Mouse (Mus musculus): ENCODE data around the gene B4galnt4. TPM values are rescaled to one million over a fixed set of nuclear protein-coding genes. Genes with fewer than 3 reads are reported as not detected.
A peak's percentile ranks its signal among the peaks of the same experiment; 100 is the strongest.
"Not testable (repeated sequence)": the region's sequence is repeated elsewhere in the genome, so short reads cannot be mapped to it uniquely, and the experiment has no call there.

B4galnt4 gene
- polyA plus RNA-seq (2015; fragmentation: Nextera tagmentation; extraction: Ambion mirVana), result 9.9 and 12.1 TPM in 2 replicates

DNA sequence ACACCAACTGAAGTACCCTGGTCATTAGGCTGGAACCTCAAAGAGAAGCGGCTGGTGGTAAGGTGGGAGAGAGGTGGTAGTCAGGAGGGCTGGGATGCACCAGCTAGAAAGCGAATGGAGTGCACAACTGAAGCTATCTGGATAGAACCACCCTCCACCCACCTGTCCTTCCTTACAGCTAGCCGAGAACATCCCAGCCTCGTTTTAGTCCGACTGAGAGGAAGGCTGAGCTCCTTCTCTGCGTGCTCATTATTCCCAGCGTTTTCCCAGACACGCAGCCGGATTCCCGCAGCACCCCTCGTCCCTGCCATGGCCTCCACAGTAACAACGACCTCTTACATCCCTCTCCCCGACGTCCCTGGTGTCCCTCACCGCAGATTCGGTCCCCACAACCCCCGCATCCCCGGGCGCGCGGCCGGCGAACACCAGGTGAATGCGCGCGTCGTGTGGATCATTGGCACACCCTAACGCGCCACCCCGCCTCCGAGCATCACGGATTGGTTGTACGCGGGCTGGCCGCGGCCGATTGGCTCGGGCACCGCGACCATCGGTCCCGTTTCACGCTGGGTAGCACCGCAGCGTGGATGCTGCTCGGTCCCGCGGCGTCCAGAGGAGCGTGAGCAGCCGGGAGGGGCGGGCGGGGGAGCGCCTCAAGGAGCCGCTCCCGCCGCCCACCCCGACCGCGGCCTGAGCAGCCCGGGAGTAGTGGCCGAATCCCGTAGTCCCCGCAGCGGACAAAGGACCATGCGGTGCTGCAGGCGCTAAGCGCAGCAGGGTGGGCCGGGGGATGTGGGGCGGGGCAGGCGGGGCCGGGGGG lies at the start of gene B4galnt4:
Gene B4galnt4, plus strand, starts transcription at position 679 of the 817 bp plus-strand sequence.
- H3K9me3 ChIP-seq, result no peaks in the 10 kb centered on the region
- no peaks in the 10 kb centered on the region for H3K27me3 ChIP-seq
- no peak within 1 kb of the TSS for H3K27ac ChIP-seq
- under 1% methylated on average over 72 of the region's 72 CpGs for WGBS
- H3K4me3 ChIP-seq, result peak within 1 kb of the TSS; percentile 62
- peak; percentile 90 for ATAC-seq (ENCODE audit: insufficient number of reproducible peaks, low FRiP score, low TSS enrichment, low read depth)
- H3K36me3 ChIP-seq, result peaks cover 16% of the 10 kb centered on the region
- H3K9ac ChIP-seq, result peak within 1 kb of the TSS; percentile 68
- H3K4me2 ChIP-seq, result peak within 1 kb of the TSS; percentile 94
- H3K4me1 ChIP-seq, result peaks cover 28% of the 10 kb centered on the region

DNA sequence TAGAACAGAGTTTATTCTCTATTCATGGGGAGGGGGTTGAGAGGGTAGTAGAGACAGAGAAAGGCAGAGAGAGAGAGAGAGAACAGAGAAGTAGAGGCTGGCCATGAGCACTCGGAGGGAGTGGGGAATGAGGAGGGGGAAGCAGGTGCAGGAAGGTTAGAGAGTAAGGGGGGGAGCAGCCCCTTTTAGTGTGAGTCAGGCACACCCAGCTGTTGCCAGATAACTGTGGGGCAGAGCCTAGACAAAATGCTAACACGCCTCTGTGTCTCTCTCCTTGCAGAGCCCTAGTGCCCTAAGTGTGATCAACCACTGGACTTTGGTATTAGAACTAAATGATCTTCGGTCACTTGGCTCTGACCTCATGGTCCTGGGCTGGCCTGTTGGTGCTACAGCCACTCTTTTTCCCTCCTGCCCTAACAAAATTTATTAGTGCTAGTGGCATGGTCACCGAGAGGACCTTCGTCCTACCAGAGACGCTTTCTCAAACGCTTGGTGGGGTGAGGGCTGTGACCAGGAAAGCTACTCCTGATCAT lies 49.6 kb upstream of the B4galnt4 start:
- ATAC-seq (ENCODE audit: insufficient number of reproducible peaks, low FRiP score, low TSS enrichment, low read depth), result no peak
- 86% methylated on average over 7 of the region's 7 CpGs for WGBS
- H3K9ac ChIP-seq, result no peak overlapping the region
- H3K4me2 ChIP-seq, result no peak overlapping the region
- H3K27me3 ChIP-seq, result no peaks in the 10 kb centered on the region
- peak overlapping the region; percentile 86; the same call in 1 of the 2 replicates for H3K27ac ChIP-seq
- no peaks in the 10 kb centered on the region for H3K9me3 ChIP-seq
- peaks cover 30% of the 10 kb centered on the region for H3K4me1 ChIP-seq
- H3K36me3 ChIP-seq, result no peaks in the 10 kb centered on the region
- H3K4me3 ChIP-seq, result no peak overlapping the region

DNA sequence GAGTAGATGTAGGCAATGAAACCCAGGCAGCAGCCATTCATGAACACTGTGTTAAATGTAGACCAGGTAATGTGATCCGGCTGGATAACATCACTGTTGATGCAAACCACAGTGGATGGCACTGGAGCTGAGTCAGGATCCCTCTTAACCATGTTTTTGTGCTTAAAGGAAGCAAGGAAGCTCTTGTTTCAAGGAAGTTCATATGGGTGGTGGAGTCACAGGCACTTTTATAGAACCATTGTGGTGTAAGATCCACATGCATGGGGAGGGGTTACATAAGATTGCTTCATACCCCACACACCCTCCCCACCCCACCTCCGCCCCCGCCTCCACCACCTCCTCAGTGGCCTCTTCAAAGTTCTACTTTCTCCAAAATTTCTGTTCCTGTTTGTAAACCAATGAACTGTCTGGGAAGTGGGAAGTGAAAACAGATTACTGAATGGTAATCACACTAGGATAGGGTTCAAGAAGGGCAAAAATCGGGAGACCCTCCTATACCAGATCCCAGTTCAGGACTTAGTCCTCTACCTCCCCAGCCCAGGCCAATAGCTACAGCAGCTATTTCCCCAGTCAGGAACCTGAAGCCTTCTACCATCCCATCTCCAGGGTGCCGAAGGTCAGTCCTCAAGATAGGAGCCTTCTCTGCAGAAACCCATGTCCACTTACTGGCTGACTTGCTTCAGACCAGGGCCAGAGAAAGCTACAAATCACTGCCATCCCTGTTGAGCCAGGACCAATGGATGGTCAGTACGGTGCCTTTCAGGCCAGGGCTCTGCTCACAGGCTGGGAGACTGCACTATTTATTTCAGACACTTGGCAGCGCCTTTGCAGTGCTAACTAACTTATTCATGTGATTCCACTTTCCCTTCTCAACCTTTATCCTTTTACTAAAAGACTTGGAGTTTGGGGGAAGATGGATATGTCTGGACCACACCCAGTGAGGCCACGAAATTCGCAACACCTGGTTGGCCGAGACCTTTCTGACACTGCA lies 43.9 kb upstream of the B4galnt4 start:
- H3K27ac ChIP-seq, result no peak overlapping the region
- H3K9me3 ChIP-seq, result no peaks in the 10 kb centered on the region
- H3K27me3 ChIP-seq, result no peaks in the 10 kb centered on the region
- no peak overlapping the region for H3K4me2 ChIP-seq
- H3K4me1 ChIP-seq, result no peaks in the 10 kb centered on the region
- WGBS, result 83% methylated on average over 10 of the region's 10 CpGs
- no peak for ATAC-seq (ENCODE audit: insufficient number of reproducible peaks, low FRiP score, low TSS enrichment, low read depth)
- no peak overlapping the region for H3K4me3 ChIP-seq
- H3K9ac ChIP-seq, result no peak overlapping the region
- H3K36me3 ChIP-seq, result no peaks in the 10 kb centered on the region

DNA sequence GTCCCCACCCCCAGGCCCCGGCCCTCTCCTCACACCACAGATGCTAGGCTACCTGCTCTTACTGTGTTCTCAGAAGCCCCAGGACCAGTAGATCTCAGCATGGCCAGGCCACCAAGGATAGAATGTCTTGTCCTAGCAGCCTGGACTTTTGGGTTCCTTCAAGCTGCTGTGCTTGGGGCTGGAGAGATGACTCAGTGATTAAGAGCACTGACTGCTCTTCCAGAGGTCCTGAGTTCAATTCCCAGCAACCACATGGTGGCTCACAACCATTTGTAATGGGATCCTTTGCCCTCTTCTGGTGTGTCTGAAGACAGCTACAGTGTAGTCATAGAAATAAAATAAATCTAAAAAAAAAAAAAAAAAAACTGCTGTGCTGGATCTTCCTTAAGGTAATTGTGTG lies 43.1 kb upstream of the B4galnt4 start, which contains the start of gene Ifitm6:
Gene Ifitm6, minus strand, starts transcription at position 101 of the 400 bp plus-strand sequence.
- H3K9me3 ChIP-seq; H3K4me3 ChIP-seq; H3K4me2 ChIP-seq; H3K27ac ChIP-seq; H3K27me3 ChIP-seq; H3K36me3 ChIP-seq; H3K4me1 ChIP-seq; H3K9ac ChIP-seq; ATAC-seq (ENCODE audit: insufficient number of reproducible peaks, low FRiP score, low TSS enrichment, low read depth): not testable (repeated sequence)
- WGBS, result 86% methylated on average over 1 of the region's 1 CpGs

DNA sequence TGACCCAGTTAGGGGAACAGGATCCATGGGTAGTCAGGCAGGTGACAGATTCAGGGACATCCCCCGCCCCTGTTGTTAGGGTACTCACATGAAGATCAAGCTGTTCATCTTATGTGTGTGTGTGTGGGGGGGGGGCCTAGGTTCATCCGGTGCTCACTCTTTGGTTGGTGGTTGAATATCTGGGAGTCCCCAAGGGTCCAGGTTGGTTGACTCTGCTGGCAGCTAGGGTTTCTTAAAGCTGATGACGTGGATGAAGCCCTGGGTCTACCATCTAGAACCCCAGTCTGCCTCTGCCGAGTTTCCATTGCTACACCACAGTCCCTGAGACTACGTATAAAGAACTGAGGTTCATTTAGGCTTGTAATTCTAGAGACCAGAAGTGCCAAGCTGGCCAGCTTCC lies 41.9 kb upstream of the B4galnt4 start:
- no peaks in the 10 kb centered on the region for H3K27me3 ChIP-seq
- no peak overlapping the region for H3K4me3 ChIP-seq
- 91% methylated on average over 5 of the region's 5 CpGs for WGBS
- no peak overlapping the region for H3K9ac ChIP-seq
- H3K4me1 ChIP-seq, result no peaks in the 10 kb centered on the region
- no peak for ATAC-seq (ENCODE audit: insufficient number of reproducible peaks, low FRiP score, low TSS enrichment, low read depth)
- H3K4me2 ChIP-seq, result no peak overlapping the region
- no peaks in the 10 kb centered on the region for H3K9me3 ChIP-seq
- no peaks in the 10 kb centered on the region for H3K36me3 ChIP-seq
- no peak overlapping the region for H3K27ac ChIP-seq

DNA sequence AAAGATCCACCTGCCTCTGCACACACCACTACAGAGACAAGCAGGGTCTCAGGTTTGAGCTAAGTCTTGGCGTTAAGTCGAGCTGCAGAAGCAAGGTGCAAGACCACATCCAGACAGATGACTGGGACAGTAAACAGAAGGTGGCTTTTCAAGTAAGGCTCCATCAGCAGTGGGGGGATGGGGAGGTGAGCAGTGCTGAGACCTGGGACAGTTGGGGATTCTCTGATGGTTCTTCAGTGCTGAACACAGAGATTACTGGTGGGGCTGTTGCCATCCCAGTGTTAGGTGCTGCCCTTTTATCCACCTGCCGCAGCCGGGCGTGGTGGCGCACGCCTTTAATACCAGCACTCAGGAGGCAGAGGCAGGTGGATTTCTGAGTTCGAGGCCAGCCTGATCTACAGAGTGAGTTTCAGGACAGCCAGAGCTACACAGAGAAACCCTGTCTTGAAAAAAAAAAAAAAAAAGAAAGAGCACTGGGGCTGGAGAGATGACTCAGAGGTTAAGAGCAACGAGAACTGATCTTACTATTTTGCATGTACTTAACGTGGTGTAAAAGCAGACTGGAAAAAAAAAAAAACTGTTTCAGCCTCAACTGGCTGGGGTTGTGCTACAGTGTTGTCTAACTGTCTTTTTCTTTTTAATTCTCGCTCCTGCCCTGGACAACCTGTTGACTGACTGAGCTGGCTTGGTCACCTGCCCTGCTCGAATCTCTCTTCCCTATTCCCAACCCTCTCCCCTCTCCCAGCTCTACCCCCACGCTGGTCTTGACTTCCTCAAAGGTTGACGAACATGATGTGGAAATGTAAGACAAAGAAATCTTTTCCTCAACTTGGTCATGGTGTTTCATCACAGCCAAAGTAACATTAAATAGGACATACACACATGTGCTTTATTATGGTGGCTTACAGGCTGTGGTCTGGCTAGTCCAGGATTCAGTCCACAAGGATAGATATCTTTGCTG lies 39.1 kb upstream of the B4galnt4 start:
- Histone ChIP-seq H3K4me1 (0 out of 2 replicates have a peak, but pooled peaks cover 2% of the 10 kb centered on the region), H3K4me3 (no peak overlapping the region), H3K9me3 (no peaks in the 10 kb centered on the region), H3K9ac (no peak overlapping the region), H3K27ac (no peak overlapping the region), H3K36me3 (no peaks in the 10 kb centered on the region), H3K4me2 (no peak overlapping the region), H3K27me3 (no peaks in the 10 kb centered on the region)
- 75% methylated on average over 14 of the region's 14 CpGs for WGBS
- no peak for ATAC-seq (ENCODE audit: insufficient number of reproducible peaks, low FRiP score, low TSS enrichment, low read depth)

DNA sequence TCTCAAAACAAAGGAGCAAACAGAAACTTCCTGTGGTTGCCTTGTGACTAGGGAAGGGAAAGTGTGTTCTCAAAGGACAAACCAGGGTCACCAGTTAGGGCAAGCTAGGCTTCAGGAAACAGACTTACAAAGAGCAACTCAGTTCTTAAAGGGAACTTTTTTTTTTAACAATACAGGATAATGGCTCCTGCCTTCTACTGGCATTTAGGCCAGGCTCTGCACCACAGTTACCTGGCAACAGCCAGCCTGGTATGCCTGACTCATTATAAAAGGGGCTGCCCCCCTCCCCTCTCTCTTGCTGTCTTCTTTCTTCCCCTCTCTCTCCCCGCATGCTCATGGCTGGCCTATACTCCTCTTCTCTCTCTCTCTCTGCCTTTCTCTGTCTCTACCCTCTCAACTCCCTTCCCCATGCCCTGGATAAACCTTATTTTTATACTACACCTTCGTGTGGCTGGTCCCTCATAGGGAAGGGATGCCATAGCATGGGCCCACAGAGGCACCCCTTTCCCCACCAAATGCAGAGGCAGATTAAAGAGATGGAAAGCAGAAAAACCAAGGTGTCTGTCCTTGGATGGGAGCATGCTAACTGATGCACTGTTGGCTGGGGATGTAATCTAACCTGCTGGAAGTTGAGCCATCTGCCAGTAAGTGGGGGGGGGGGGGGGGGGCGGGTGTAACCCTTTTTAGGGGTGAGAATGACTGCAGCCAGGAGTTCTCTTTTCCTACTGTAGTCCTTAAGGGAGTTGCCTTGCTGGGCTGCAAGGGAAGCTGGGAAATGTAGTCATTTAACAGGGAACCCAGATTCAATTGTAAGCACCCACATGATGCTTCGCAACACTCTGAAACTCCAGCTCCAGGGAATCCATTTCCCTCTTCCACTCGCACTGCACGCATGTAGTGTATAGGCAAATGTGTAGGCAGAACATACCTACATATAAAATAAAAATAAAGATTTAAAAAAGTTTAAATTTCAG lies 35.8 kb upstream of the B4galnt4 start:
- H3K4me1 ChIP-seq, result 0 out of 2 replicates have a peak, but pooled peaks cover 2% of the 10 kb centered on the region
- H3K9ac ChIP-seq, result no peak overlapping the region
- no peak for ATAC-seq (ENCODE audit: insufficient number of reproducible peaks, low FRiP score, low TSS enrichment, low read depth)
- H3K4me2 ChIP-seq, result no peak overlapping the region
- no peaks in the 10 kb centered on the region for H3K36me3 ChIP-seq
- H3K4me3 ChIP-seq, result no peak overlapping the region
- no peak overlapping the region for H3K27ac ChIP-seq
- no peaks in the 10 kb centered on the region for H3K9me3 ChIP-seq
- no peaks in the 10 kb centered on the region for H3K27me3 ChIP-seq
- 50% methylated on average over 6 of the region's 6 CpGs for WGBS

DNA sequence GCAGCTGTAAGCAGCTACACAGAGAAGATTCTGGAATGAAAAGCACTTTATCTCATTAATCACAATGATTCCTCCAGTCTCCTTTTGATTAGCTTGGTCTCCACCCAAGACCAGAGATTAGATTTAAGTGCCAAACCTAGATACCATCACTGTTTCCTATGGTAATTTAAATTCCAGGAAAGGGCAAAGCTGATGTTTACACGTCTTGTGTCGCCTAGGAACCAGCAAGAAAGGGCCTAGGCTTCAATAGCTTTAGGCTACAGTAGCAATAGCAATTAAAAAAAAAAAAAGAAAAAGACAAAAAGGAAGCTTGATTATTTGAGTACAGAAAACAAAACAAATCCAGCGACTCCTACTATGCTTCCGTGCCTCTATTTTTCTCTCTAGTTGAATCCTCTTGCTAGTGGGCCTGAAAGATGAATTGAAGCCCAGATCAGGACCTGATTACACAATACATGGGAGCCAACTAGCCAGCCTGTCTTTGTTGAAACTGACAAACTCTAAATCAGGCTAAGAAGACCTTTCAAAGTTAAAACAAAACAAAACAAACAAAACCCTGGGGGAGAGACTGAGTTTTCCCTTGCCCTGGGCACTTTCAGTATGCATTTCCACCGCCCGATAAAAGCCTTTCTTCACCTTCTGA lies 34.7 kb upstream of the B4galnt4 start:
- Histone ChIP-seq H3K27me3 (no peaks in the 10 kb centered on the region), H3K4me1 (0 out of 2 replicates have a peak, but pooled peaks cover 2% of the 10 kb centered on the region), H3K4me3 (no peak overlapping the region), H3K36me3 (no peaks in the 10 kb centered on the region), H3K9ac (no peak overlapping the region), H3K4me2 (no peak overlapping the region), H3K27ac (no peak overlapping the region), H3K9me3 (no peaks in the 10 kb centered on the region)
- 57% methylated on average over 6 of the region's 6 CpGs for WGBS
- ATAC-seq (ENCODE audit: insufficient number of reproducible peaks, low FRiP score, low TSS enrichment, low read depth), result no peak

DNA sequence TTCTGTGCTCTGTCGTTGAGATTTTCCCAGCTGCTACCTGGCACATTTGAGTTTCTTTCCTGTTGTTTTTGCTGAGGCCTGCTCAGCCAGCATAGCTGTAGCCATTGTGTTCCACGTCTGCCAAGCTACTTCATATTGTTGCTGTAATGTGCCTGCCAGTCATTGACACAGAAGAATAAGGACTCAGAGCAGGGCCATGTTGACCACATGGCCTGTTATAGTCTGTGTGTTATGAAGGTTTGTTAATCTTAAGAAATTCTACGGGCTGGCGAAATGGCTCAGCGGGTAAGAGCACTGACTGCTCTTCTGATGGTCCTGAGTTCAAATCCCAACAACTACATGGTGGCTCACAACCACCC lies 34.2 kb upstream of the B4galnt4 start:
- no peak overlapping the region for H3K9ac ChIP-seq
- H3K9me3 ChIP-seq, result no peaks in the 10 kb centered on the region
- ATAC-seq (ENCODE audit: insufficient number of reproducible peaks, low FRiP score, low TSS enrichment, low read depth), result no peak
- no peaks in the 10 kb centered on the region for H3K36me3 ChIP-seq
- no peaks in the 10 kb centered on the region for H3K27me3 ChIP-seq
- H3K4me1 ChIP-seq, result 0 out of 2 replicates have a peak, but pooled peaks cover 2% of the 10 kb centered on the region
- no peak overlapping the region for H3K4me2 ChIP-seq
- WGBS, result 66% methylated on average over 5 of the region's 5 CpGs
- no peak overlapping the region for H3K4me3 ChIP-seq
- no peak overlapping the region for H3K27ac ChIP-seq

DNA sequence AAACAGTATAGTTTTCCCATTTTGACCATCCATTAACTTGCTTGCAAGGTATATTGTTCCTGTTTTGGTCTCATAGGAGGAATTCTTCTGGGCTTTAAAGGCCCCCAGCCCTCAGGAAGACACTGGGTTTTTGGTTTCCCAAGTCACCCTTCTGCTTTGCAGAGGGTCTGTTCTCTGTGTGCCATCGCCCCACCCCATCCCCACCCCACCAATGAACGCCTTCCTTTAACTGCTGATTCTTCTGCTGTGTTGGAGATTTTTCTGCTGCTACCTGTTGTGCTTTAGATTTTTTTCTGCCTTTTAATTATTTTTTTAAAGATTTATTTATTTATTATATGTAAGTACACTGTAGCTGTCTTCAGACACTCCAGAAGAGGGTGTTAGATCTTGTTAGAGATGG lies 32.1 kb upstream of the B4galnt4 start, which contains the start of gene Gm17387:
Gene Gm17387, plus strand, starts transcription at position 301 of the 400 bp plus-strand sequence.
- WGBS, result 96% methylated on average over 2 of the region's 2 CpGs
- H3K4me3 ChIP-seq, result no peak within 1 kb of the TSS
- H3K27me3 ChIP-seq, result no peaks in the 10 kb centered on the region
- H3K4me1 ChIP-seq, result 0 out of 2 replicates have a peak, but pooled peaks cover 2% of the 10 kb centered on the region
- H3K4me2 ChIP-seq, result no peak within 1 kb of the TSS
- no peaks in the 10 kb centered on the region for H3K9me3 ChIP-seq
- H3K36me3 ChIP-seq, result no peaks in the 10 kb centered on the region
- no peak for ATAC-seq (ENCODE audit: insufficient number of reproducible peaks, low FRiP score, low TSS enrichment, low read depth)
- H3K9ac ChIP-seq, result no peak within 1 kb of the TSS
- no peak within 1 kb of the TSS for H3K27ac ChIP-seq

All from limb, embryonic 15.5 days (tissue).